Mouse (Mus musculus): Measurements from ENCODE around the gene Zbp1. TPM values are rescaled to one million over a fixed set of nuclear protein-coding genes. Genes with fewer than 3 reads are reported as not detected.

Zbp1 gene
- polyA plus RNA-seq, 1 experiment = 63.7 TPM

DNA sequence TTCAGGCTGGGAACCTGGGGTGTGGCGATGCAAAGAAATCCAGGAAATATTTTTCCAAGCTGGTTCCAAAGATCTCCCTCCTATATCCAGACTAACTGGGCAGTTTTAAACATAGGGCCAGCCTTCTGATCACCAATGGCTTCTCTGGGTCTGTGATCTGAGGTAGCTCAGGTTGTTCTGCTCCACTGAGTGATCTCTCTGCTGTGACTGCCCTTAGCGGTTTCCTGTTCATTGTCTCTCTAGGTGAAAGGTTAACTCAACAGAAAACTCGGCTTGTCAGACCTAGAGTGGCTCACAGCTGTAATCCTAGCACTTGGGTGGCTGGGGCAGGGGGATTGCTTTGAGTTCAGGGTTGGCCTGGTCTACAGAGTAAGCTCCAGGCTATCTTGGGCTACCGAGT is 61.3 kb downstream of the Zbp1 start:
- Histone ChIP-seq H3K27me3 (ENCODE audit: control insufficient read depth, insufficient read depth, low read length) (no peaks in the 10 kb centered on the region), H3K27ac (ENCODE audit: control insufficient read depth, insufficient read depth, low read length) (no peak overlapping the region), H3K4me1 (replicated peaks; ENCODE audit: control insufficient read depth, insufficient read depth, low read length) (peaks cover 5% of the 10 kb centered on the region; the same call in 1 of the 2 replicates), H3K4me3 (ENCODE audit: control insufficient read depth, insufficient read depth, low read length) (no peak overlapping the region), H3K36me3 (ENCODE audit: control insufficient read depth, insufficient read depth, low read length) (no peaks in the 10 kb centered on the region)
- DNase-seq = no peak
- TF ChIP-seq CTCF (IDR thresholded peaks at IDR 0.05; ENCODE audit: borderline replicate concordance, control insufficient read depth, extremely low read depth, insufficient read depth, low read length, poor library complexity) (no peak), POLR2A (IDR thresholded peaks at IDR 0.05; ENCODE audit: control insufficient read depth, extremely low read depth, insufficient read depth, low read length, poor library complexity) (no peak)
- 60% methylated on average over 4 of the region's 4 CpGs for WGBS

DNA sequence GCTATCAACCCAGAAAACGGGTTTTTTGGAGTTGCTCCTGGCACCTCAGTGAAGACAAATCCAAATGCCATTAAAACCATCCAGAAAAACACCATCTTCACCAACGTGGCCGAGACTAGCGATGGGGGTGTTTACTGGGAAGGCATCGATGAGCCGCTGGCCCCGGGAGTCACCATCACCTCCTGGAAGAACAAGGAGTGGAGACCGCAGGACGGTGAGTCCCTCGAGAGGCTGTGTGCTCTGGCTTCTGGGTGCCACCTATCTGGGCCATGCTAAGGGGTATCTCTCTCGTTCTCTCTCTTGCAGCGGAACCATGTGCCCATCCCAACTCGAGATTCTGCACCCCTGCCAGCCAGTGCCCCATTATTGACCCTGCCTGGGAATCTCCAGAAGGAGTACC is 61.8 kb downstream of the Zbp1 start:
- TF ChIP-seq CTCF (IDR thresholded peaks at IDR 0.05; ENCODE audit: borderline replicate concordance, control insufficient read depth, extremely low read depth, insufficient read depth, low read length, poor library complexity) = no peak
- no peak for TF ChIP-seq POLR2A (IDR thresholded peaks at IDR 0.05; ENCODE audit: control insufficient read depth, extremely low read depth, insufficient read depth, low read length, poor library complexity)
- Histone ChIP-seq H3K27ac (ENCODE audit: control insufficient read depth, insufficient read depth, low read length) (no peak overlapping the region), H3K4me3 (ENCODE audit: control insufficient read depth, insufficient read depth, low read length) (no peak overlapping the region)

More for the DNA sequence above, 61.8 kb downstream of the Zbp1 start:
- no peak for DNase-seq
- H3K4me1 ChIP-seq (replicated peaks; ENCODE audit: control insufficient read depth, insufficient read depth, low read length) = peaks cover 5% of the 10 kb centered on the region; the same call in 1 of the 2 replicates
- no peaks in the 10 kb centered on the region for H3K36me3 ChIP-seq (ENCODE audit: control insufficient read depth, insufficient read depth, low read length)
- whole genome bisulfite sequencing = 88% methylated on average over 13 of the region's 13 CpGs
- H3K27me3 ChIP-seq (ENCODE audit: control insufficient read depth, insufficient read depth, low read length) = no peaks in the 10 kb centered on the region

Other genes with a start within 250 kb of the Zbp1 start
- 101 and 126 TPM in 2 replicates for gene Spo11, start 241.2 kb downstream of the Zbp1 start, polyA plus RNA-seq (2012; rRNA removed)
- gene Rae1, start 218.8 kb downstream of the Zbp1 start, polyA plus RNA-seq (2012; rRNA removed) = 111 and 122 TPM in 2 replicates
- 1,267 and 1,290 TPM in 2 replicates for gene Rbm38, start 198.4 kb downstream of the Zbp1 start, polyA plus RNA-seq (2012; rRNA removed)
- 0.12 TPM in 1 of 2 replicates, not detected in the other for gene Ctcfl, start 99.4 kb downstream of the Zbp1 start, polyA plus RNA-seq (2012; rRNA removed)
- 14.5 and 25.6 TPM in 2 replicates for gene Pck1, start 65.9 kb downstream of the Zbp1 start, polyA plus RNA-seq (2012; rRNA removed)
- 68.7 and 70.3 TPM in 2 replicates for gene Pmepa1, start 57.6 kb upstream of the Zbp1 start, polyA plus RNA-seq (2012; rRNA removed)